Mouse (Mus musculus) cerebellum, adult 2 months (tissue): Measurements from ENCODE around the gene Zfp1. TPM values are rescaled to one million over a fixed set of nuclear protein-coding genes. Genes with fewer than 3 reads are reported as not detected.

Source experiments
- DNase-seq, 2 experiments: peaks; one replicate each; pipeline ENCODE4 v3.0.0; 2021
- H3K27ac ChIP-seq: fragments of 200-500 bp; 2 replicates; pipeline ENCODE4 v1.5.1; 2012; ENCODE audit warnings: low read length, control low read depth, inconsistent platforms; ENCODE audit not compliant: insufficient read depth
- H3K27me3 ChIP-seq: fragments of 200-500 bp; 2 replicates; pipeline ENCODE4 v1.6.1; 2012; ENCODE audit warnings: inconsistent platforms, mild to moderate bottlenecking, low read length, moderate library complexity; ENCODE audit not compliant: control insufficient read depth, insufficient read depth
- H3K4me1 ChIP-seq: fragments of 200-500 bp; 2 replicates; pipeline ENCODE4 v1.6.1; 2011; ENCODE audit warnings: low read length; ENCODE audit not compliant: control insufficient read depth, insufficient read depth
- H3K4me3 ChIP-seq: fragments of 200-500 bp; replicated peaks from 2 replicates; pipeline ENCODE3; 2011; ENCODE audit warnings: mild to moderate bottlenecking, low read depth, low read length, control low read depth; ENCODE audit not compliant: insufficient read depth
- CTCF ChIP-seq: fragments of 200-500 bp; IDR thresholded peaks from 2 replicates; pipeline ENCODE4 v1.5.1; 2011; ENCODE audit warnings: low read depth, mild to moderate bottlenecking, control low read depth, low read length, moderate library complexity, borderline replicate concordance; ENCODE audit not compliant: insufficient read depth
- POLR2A ChIP-seq: fragments of 200-500 bp; IDR thresholded peaks from 2 replicates; pipeline ENCODE4 v1.6.1; 2011; ENCODE audit warnings: low read length, control low read depth, borderline replicate concordance; ENCODE audit not compliant: insufficient read depth
- WGBS: fragments of 180-500 bp; shearing (Covaris S2); methylation state at CpG from one replicate; pipeline ENCODE4 v1.1.7; 2018; 5-methylcytosine and 5-hydroxymethylcytosine counted together
- polyA plus RNA-seq: library from polyadenylated mRNA; depleted of rRNA; stranded (reverse); fragments of >200 nt; gene quantifications from 2 replicates; pipeline ENCODE4 v1.2.3, GENCODE M21; 2012; rRNA removed

Gene Zfp1
- polyA plus RNA-seq, 1 experiment = 23.7 TPM

GRCm38 (mm10) chr8:111717866-111718265 is 74.7 kb downstream of the Zfp1 start:
- Histone ChIP-seq H3K27ac (peak overlapping the region; percentile 73), H3K4me1 (peaks cover 60% of the 10 kb centered on the region), H3K4me3 (no peak overlapping the region), H3K27me3 (no peaks in the 10 kb centered on the region)
- 10% methylated on average over 6 of the region's 6 CpGs for WGBS
- TF ChIP-seq POLR2A (no peak), CTCF (peak; percentile 55)
- peak; percentile 55 to 56 for DNase-seq

- TF ChIP-seq CTCF (no peak), POLR2A (no peak)
- peak in 1 of 2 experiments; percentile 13 for DNase-seq
- Histone ChIP-seq H3K27me3 (no peaks in the 10 kb centered on the region), H3K27ac (no peak overlapping the region), H3K4me3 (no peak overlapping the region), H3K4me1 (peaks cover 49% of the 10 kb centered on the region)
- WGBS = 46% methylated on average over 5 of the region's 5 CpGs
Measured at GRCm38 (mm10) chr8:111718937-111719336, 75.7 kb downstream of the Zfp1 start.

GRCm38 (mm10) chr8:111720115-111720544 is 76.9 kb downstream of the Zfp1 start:
- Histone ChIP-seq H3K4me3 (no peak overlapping the region), H3K27ac (no peak overlapping the region), H3K4me1 (peaks cover 47% of the 10 kb centered on the region), H3K27me3 (no peaks in the 10 kb centered on the region)
- 56% methylated on average over 4 of the region's 4 CpGs for WGBS
- TF ChIP-seq CTCF = no peak
- no peak for TF ChIP-seq POLR2A
- no peak for DNase-seq

Other genes with a start within 250 kb of the Zfp1 start
- 93.9 and 107 TPM in 2 replicates for gene Fa2h, start 249.6 kb upstream of the Zfp1 start, polyA plus RNA-seq
- gene Wdr59, start 121.3 kb upstream of the Zfp1 start, polyA plus RNA-seq = 16.0 TPM in 2 replicates
- 111 and 116 TPM in 2 replicates for gene Znrf1, start 107.3 kb upstream of the Zfp1 start, polyA plus RNA-seq
- 22.9 and 24.4 TPM in 2 replicates for gene Ldhd, start 13.0 kb upstream of the Zfp1 start, polyA plus RNA-seq
- 0.29 and 0.33 TPM in 2 replicates for gene Ctrb1, start 47.6 kb downstream of the Zfp1 start, polyA plus RNA-seq
- gene Bcar1, start 100.4 kb downstream of the Zfp1 start, polyA plus RNA-seq = 129 and 146 TPM in 2 replicates
- gene Cfdp1, start 210.9 kb downstream of the Zfp1 start, polyA plus RNA-seq = 82.0 and 94.5 TPM in 2 replicates
- gene Tmem170, start 233.3 kb downstream of the Zfp1 start, polyA plus RNA-seq = 7.2 and 8.6 TPM in 2 replicates